In the genomic region with DNA sequence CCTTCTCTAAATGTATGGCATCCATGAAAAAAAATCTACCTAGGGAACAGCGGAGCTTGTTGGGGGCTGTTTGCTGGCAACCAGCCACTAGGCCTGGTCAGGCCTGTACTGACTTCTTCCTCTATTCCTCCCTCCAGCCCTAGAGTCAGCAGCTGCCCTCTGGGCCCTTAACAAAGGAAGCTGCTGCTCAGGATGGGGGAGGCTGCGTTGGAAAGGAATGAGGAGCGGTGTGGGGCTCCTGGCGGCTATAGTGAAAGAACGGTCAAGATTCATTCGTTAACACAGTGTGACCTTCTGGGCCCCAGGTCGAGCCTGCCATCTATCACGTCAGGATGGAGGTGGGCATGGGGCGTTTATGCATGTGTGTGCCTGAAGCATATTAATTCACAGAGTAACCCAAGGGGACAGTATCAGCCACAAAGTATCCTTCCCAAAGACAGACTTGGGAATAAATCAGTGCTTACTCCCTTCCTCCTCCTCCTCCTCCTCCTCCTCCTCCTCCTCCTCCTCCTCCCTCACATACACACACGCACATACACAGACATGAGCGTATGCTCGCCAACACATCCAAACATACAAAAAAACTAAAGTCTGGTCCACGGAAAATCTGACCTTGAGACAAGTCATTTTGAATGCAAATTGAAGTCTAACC, we compare ENCODE assay signal across 11 mouse cellular contexts.
DNase-seq lines count a peak whose midpoint lies in the region; ATAC-seq and TF ChIP-seq lines count a peak whose summit lies in the region.
"Had no signal": no experiment of that assay in that cellular context is flagged by ENCODE, and none has a peak within 500 bp of the region (broad histone marks: within the 10 kb centered on the region; RNA-seq: fewer than 3 reads in every experiment).

No protein-coding gene starts in this region.

- TF ChIP-seq CTCF in intestine, postnatal 0 days (IDR thresholded peaks at IDR 0.05; ENCODE audit: low read depth): no peak

- H3K4me3 ChIP-seq in intestine, embryonic 14.5 days (ENCODE audit: low read depth, low read length): no peak overlapping the region
- no peak overlapping the region for H3K4me3 ChIP-seq in intestine, postnatal 0 days (ENCODE audit: low read depth, low read length)
- no peak overlapping the region for H3K4me3 ChIP-seq in hindbrain, embryonic 14.5 days (replicated peaks; ENCODE audit: low read length)
- no peak overlapping the region for H3K4me3 ChIP-seq in liver, embryonic 11.5 days (ENCODE audit: low read depth, low read length)
- H3K4me3 ChIP-seq: liver, embryonic 15.5 days had no signal

- H3K27me3 ChIP-seq in intestine, embryonic 14.5 days (replicated peaks; ENCODE audit: control insufficient read depth, insufficient read depth, low read length): no peaks in the 10 kb centered on the region
- no peaks in the 10 kb centered on the region for H3K27me3 ChIP-seq in intestine, postnatal 0 days (replicated peaks; ENCODE audit: control insufficient read depth, insufficient read depth, low read length)
- no peaks in the 10 kb centered on the region for H3K27me3 ChIP-seq in hindbrain, embryonic 14.5 days (ENCODE audit: control insufficient read depth, insufficient read depth, low read length)
- no peaks in the 10 kb centered on the region for H3K27me3 ChIP-seq in liver, embryonic 11.5 days (replicated peaks; ENCODE audit: control insufficient read depth, insufficient read depth, low read length)
- H3K27me3 ChIP-seq: liver, embryonic 15.5 days had no signal

- peaks cover 33% of the 10 kb centered on the region for H3K4me1 ChIP-seq in intestine, embryonic 14.5 days (replicated peaks; ENCODE audit: control insufficient read depth, insufficient read depth, low read length)
- H3K4me1 ChIP-seq in intestine, postnatal 0 days (replicated peaks; ENCODE audit: control insufficient read depth, insufficient read depth, low read length): peaks cover 5% of the 10 kb centered on the region; the same call in 1 of the 2 replicates
- H3K4me1 ChIP-seq in hindbrain, embryonic 14.5 days (replicated peaks; ENCODE audit: control insufficient read depth, insufficient read depth, low read length): peaks cover 34% of the 10 kb centered on the region
- H3K4me1 ChIP-seq in liver, embryonic 11.5 days (replicated peaks; ENCODE audit: control insufficient read depth, insufficient read depth, low read length): peaks cover 4% of the 10 kb centered on the region; the same call in 1 of the 2 replicates
- H3K4me1 ChIP-seq: liver, embryonic 15.5 days had no signal

- no peaks in the 10 kb centered on the region for H3K9me3 ChIP-seq in intestine, embryonic 14.5 days (ENCODE audit: control insufficient read depth, low read length)
- H3K9me3 ChIP-seq in intestine, postnatal 0 days (ENCODE audit: control insufficient read depth): no peaks in the 10 kb centered on the region
- H3K9me3 ChIP-seq in hindbrain, embryonic 14.5 days (ENCODE audit: control insufficient read depth, low read length): no peaks in the 10 kb centered on the region
- no peaks in the 10 kb centered on the region for H3K9me3 ChIP-seq in liver, embryonic 11.5 days (ENCODE audit: control insufficient read depth, low read length)
- H3K9me3 ChIP-seq: liver, embryonic 15.5 days had no signal

- DNase-seq in intestine, embryonic 14.5 days (ENCODE audit: low spot score): peak; percentile 59
- peak; percentile 80 for DNase-seq in embryo, embryonic 11 days
- DNase-seq in hindbrain, embryonic 14.5 days (ENCODE audit: low spot score): peak; percentile 28
- peak; percentile 78 for DNase-seq in neural tube, embryonic 10.5 days (ENCODE audit: extremely low spot score, low spot score)
- DNase-seq in liver, embryonic 11.5 days (ENCODE audit: low spot score): no peak
- DNase-seq in lung, postnatal 36 days: no peak
- no peak for DNase-seq in thymus, postnatal 14 days
- DNase-seq: cerebellum, postnatal 25 days; right cerebral cortex, adult 18-20 months had no signal

- ATAC-seq in intestine, embryonic 14.5 days (replicated peaks; ENCODE audit: low FRiP score, low TSS enrichment, low read depth): 0 out of 2 replicates have a peak, but pooled peaks have one; percentile 69
- ATAC-seq in intestine, postnatal 0 days: no peak
- peak; percentile 71; the same call in 1 of the 2 replicates for ATAC-seq in hindbrain, embryonic 14.5 days (ENCODE audit: low FRiP score)
- no peak for ATAC-seq in liver, embryonic 11.5 days (replicated peaks; ENCODE audit: low FRiP score)

- H3K36me3 ChIP-seq in intestine, embryonic 14.5 days (ENCODE audit: control insufficient read depth, insufficient read depth, low read length): no peaks in the 10 kb centered on the region
- no peaks in the 10 kb centered on the region for H3K36me3 ChIP-seq in intestine, postnatal 0 days (ENCODE audit: control insufficient read depth, insufficient read depth)
- H3K36me3 ChIP-seq in hindbrain, embryonic 14.5 days (replicated peaks; ENCODE audit: control insufficient read depth, insufficient read depth): no peaks in the 10 kb centered on the region
- H3K36me3 ChIP-seq in liver, embryonic 11.5 days (ENCODE audit: control insufficient read depth, insufficient read depth, low read length): no peaks in the 10 kb centered on the region
- H3K36me3 ChIP-seq: liver, embryonic 15.5 days had no signal

- 37% methylated on average over 13 of the region's 13 CpGs for WGBS in intestine, embryonic 14.5 days
- 62% methylated on average over 13 of the region's 13 CpGs for WGBS in intestine, postnatal 0 days
- WGBS in hindbrain, embryonic 14.5 days: 9% methylated on average over 12 of the region's 13 CpGs
- WGBS in liver, embryonic 11.5 days: 49% methylated on average over 11 of the region's 13 CpGs

- peak overlapping the region; percentile 67; the same call in 1 of the 2 replicates for H3K27ac ChIP-seq in intestine, embryonic 14.5 days (ENCODE audit: low read depth)
- H3K27ac ChIP-seq in intestine, postnatal 0 days (ENCODE audit: low read depth, low read length): no peak overlapping the region
- H3K27ac ChIP-seq in hindbrain, embryonic 14.5 days: peak overlapping the region; percentile 94
- H3K27ac ChIP-seq in liver, embryonic 11.5 days (ENCODE audit: low read depth, low read length): no peak overlapping the region; the same call in 1 of the 2 replicates
- H3K27ac ChIP-seq: liver, embryonic 15.5 days had no signal

- no peak overlapping the region for H3K4me2 ChIP-seq in intestine, embryonic 14.5 days (ENCODE audit: low read length)
- no peak overlapping the region for H3K4me2 ChIP-seq in intestine, postnatal 0 days (replicated peaks; ENCODE audit: low read depth)
- H3K4me2 ChIP-seq in hindbrain, embryonic 14.5 days (replicated peaks): peak overlapping the region; percentile 20; the same call in 1 of the 2 replicates
- no peak overlapping the region for H3K4me2 ChIP-seq in liver, embryonic 11.5 days
- H3K4me2 ChIP-seq: liver, embryonic 15.5 days had no signal

- no peak overlapping the region for H3K9ac ChIP-seq in intestine, embryonic 14.5 days (ENCODE audit: low read length)
- H3K9ac ChIP-seq in intestine, postnatal 0 days (ENCODE audit: low read depth, low read length): no peak overlapping the region
- peak overlapping the region; percentile 50 for H3K9ac ChIP-seq in hindbrain, embryonic 14.5 days
- H3K9ac ChIP-seq in liver, embryonic 11.5 days (ENCODE audit: low read depth, low read length): no peak overlapping the region
- H3K9ac ChIP-seq: liver, embryonic 15.5 days had no signal

Comparison
In these comparisons a context has a peak if more than half of its experiments do, and no peak if none do; other contexts are left out.
1. ATAC-seq: peak in intestine, embryonic 14.5 days (single experiment) and hindbrain, embryonic 14.5 days (single experiment); none in intestine, postnatal 0 days (single experiment) and liver, embryonic 11.5 days (single experiment).
2. H3K27ac ChIP-seq: peak in intestine, embryonic 14.5 days (single experiment) and hindbrain, embryonic 14.5 days (single experiment); none in intestine, postnatal 0 days (single experiment) and liver, embryonic 11.5 days (single experiment).
3. DNase-seq: peak in intestine, embryonic 14.5 days (single experiment), embryo, embryonic 11 days (single experiment), hindbrain, embryonic 14.5 days (single experiment) and neural tube, embryonic 10.5 days (single experiment); none in liver, embryonic 11.5 days (single experiment), lung, postnatal 36 days (single experiment) and thymus, postnatal 14 days (single experiment).